26 mouse cellular contexts compared by ENCODE assay signal in the genomic region with DNA sequence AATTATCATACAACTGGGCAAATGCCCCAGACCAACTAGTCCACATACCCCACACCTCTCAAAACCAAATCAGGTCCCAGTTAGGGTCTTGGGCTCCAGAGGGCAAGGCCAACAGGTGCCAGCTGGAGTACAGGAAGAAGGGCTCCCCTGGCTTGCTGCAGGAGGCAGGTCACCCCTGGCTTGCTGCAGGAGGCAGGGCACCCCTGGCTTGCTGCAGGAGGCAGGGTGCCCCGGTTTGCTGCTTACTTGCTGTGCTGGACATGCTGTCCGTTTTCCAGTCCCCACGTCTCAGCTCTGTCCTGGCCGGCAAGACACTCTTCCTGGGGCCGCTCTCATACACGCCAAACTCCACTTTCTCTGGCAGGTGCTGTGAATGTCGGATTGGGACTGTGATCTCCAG.
"Had no signal": no experiment of that assay in that cellular context is flagged by ENCODE, and none has a peak within 500 bp of the region (broad histone marks: within the 10 kb centered on the region; RNA-seq: fewer than 3 reads in every experiment).

No protein-coding gene starts in this region.

- H3K4me1 ChIP-seq: embryonic facial prominence, embryonic 15.5 days; forebrain, embryonic 12.5 days; forebrain, embryonic 15.5 days had no signal

- DNase-seq: cerebellum, adult 2 months; cerebellum, adult 8-10 months; cerebellum, adult 9-10 months; cerebellum, adult 9-11 months; cerebellum, postnatal 10 days; cerebellum, postnatal 14 days; cerebellum, postnatal 25 days; cerebellum, postnatal 36 days; embryo, embryonic 11 days; forebrain, postnatal 0 days; gastrocnemius, adult 2 months; gastrocnemius, postnatal 10 days; gastrocnemius, postnatal 14 days; gastrocnemius, postnatal 25 days; gastrocnemius, postnatal 36 days; heart, adult 18-20 months; heart, adult 2 months had no signal

- H3K4me3 ChIP-seq: embryonic facial prominence, embryonic 10.5 days; embryonic facial prominence, embryonic 12.5 days; embryonic facial prominence, embryonic 13.5 days; embryonic facial prominence, embryonic 15.5 days; erythroblast, embryonic 14.5 days; forebrain, embryonic 10.5 days; forebrain, embryonic 12.5 days; forebrain, embryonic 13.5 days; forebrain, embryonic 15.5 days; gastrocnemius, adult 2 months; heart, adult 2 months had no signal

- H3K27ac ChIP-seq: embryonic facial prominence, embryonic 10.5 days; embryonic facial prominence, embryonic 12.5 days; embryonic facial prominence, embryonic 13.5 days; embryonic facial prominence, embryonic 15.5 days; forebrain, embryonic 10.5 days; forebrain, embryonic 12.5 days; forebrain, embryonic 13.5 days; forebrain, embryonic 15.5 days; gastrocnemius, adult 2 months; heart, adult 2 months had no signal

- H3K36me3 ChIP-seq: embryonic facial prominence, embryonic 10.5 days; embryonic facial prominence, embryonic 12.5 days; embryonic facial prominence, embryonic 13.5 days; embryonic facial prominence, embryonic 15.5 days; forebrain, embryonic 10.5 days; forebrain, embryonic 12.5 days; forebrain, embryonic 15.5 days had no signal

- H3K27me3 ChIP-seq: embryonic facial prominence, embryonic 12.5 days; embryonic facial prominence, embryonic 13.5 days; forebrain, embryonic 13.5 days; forebrain, embryonic 15.5 days had no signal
